Mouse (Mus musculus) heart, embryonic 12.5 days (tissue): ENCODE data around the gene Krtap9-5. TPM values are rescaled to one million over a fixed set of nuclear protein-coding genes. Genes with fewer than 3 reads are reported as not detected.

Experiments
- ATAC-seq: fragments of 200-750 bp; cut with Nextera tagmentation; 2 replicates; pipeline ENCODE4 v1.8.0; 2017; ENCODE audit warnings: moderate TSS enrichment, moderate library complexity; ENCODE audit not compliant: insufficient number of reproducible peaks, low FRiP score
- H3K27ac ChIP-seq: fragments of 300-500 bp; sonication (generic); 2 replicates; pipeline ENCODE4 v1.5.1; 2016; ENCODE audit warnings: mild to moderate bottlenecking, moderate library complexity; ENCODE audit not compliant: poor library complexity, severe bottlenecking
- H3K27me3 ChIP-seq: fragments of 300-500 bp; sonication (generic); replicated peaks from 2 replicates; pipeline ENCODE4 v1.6.1; 2016; ENCODE audit warnings: mild to moderate bottlenecking, moderate library complexity
- H3K36me3 ChIP-seq: fragments of 300-500 bp; sonication (generic); 2 replicates; pipeline ENCODE4 v1.6.1; 2016; ENCODE audit warnings: mild to moderate bottlenecking, moderate library complexity
- H3K4me1 ChIP-seq: fragments of 300-500 bp; sonication (generic); replicated peaks from 2 replicates; pipeline ENCODE4 v1.6.1; 2016; ENCODE audit warnings: mild to moderate bottlenecking
- H3K4me2 ChIP-seq: fragments of 300-500 bp; sonication (generic); 2 replicates; pipeline ENCODE4 v1.6.1; 2016; ENCODE audit warnings: mild to moderate bottlenecking, moderate library complexity
- H3K4me3 ChIP-seq: fragments of 300-500 bp; sonication (generic); 2 replicates; pipeline ENCODE4 v1.5.1; 2016; ENCODE audit warnings: mild to moderate bottlenecking
- H3K9ac ChIP-seq: fragments of 300-500 bp; sonication (generic); 2 replicates; pipeline ENCODE4 v1.6.1; 2016; ENCODE audit warnings: mild to moderate bottlenecking, moderate library complexity
- H3K9me3 ChIP-seq: fragments of 300-500 bp; sonication (generic); replicated peaks from 2 replicates; pipeline ENCODE4 v1.6.1; 2016; ENCODE audit warnings: mild to moderate bottlenecking, moderate library complexity
- WGBS: fragments of 180-500 bp; shearing (Covaris S2); methylation state at CpG from one replicate; pipeline ENCODE4 v1.1.7; 2016; 5-methylcytosine and 5-hydroxymethylcytosine counted together
- polyA plus RNA-seq: library from polyadenylated mRNA; unstranded; fragments of >200 nt; fragmentation: Nextera tagmentation; extraction: Ambion mirVana; gene quantifications from 2 replicates; pipeline ENCODE4 v1.2.1, GENCODE M21; 2016

Gene Krtap9-5
- polyA plus RNA-seq, 1 experiment from 2014 or later: not detected

GRCm38 (mm10) chr11:99986180-99986647, 37.9 kb downstream of the Krtap9-5 start, which contains the start of gene Krtap16-1:
Gene Krtap16-1, minus strand, starts transcription at chr11:99986597.
- no peak within 1 kb of the TSS for H3K9ac ChIP-seq
- no peak within 1 kb of the TSS for H3K27ac ChIP-seq
- H3K36me3 ChIP-seq: no peaks in the 10 kb centered on the region
- H3K4me3 ChIP-seq: no peak within 1 kb of the TSS
- H3K4me2 ChIP-seq: no peak within 1 kb of the TSS
- ATAC-seq: no peak
- H3K9me3 ChIP-seq: no peaks in the 10 kb centered on the region
- H3K4me1 ChIP-seq: no peaks in the 10 kb centered on the region
- H3K27me3 ChIP-seq: peaks cover 26% of the 10 kb centered on the region; the same call in 1 of the 2 replicates
- WGBS: 74% methylated on average over 8 of the region's 8 CpGs

DNA sequence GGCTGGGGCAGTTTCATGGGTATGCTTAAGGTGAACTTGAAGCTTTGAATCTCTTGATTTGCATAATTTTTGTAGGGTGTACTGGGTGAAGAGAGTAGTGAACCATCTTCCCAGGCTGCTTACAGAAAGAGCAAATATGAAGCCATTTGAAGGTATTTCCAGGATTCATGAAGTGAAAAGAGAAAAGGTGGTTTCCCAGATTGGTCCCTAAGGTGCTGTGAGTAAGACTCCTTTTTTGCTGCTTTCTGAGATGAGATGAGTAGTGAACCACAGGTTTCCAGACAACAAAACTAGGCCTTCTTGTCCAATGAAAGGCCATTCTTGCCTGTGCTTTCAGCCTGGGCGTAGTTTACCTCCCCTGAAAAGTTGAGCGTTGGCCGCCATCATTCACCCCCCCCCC, 40.3 kb downstream of the Krtap9-5 start:
- Histone ChIP-seq H3K27ac (no peak overlapping the region), H3K4me1 (0 out of 2 replicates have a peak, but pooled peaks cover under 1% of the 10 kb centered on the region), H3K4me2 (no peak overlapping the region), H3K9me3 (no peaks in the 10 kb centered on the region), H3K27me3 (peaks cover 40% of the 10 kb centered on the region), H3K36me3 (no peaks in the 10 kb centered on the region), H3K9ac (no peak overlapping the region), H3K4me3 (no peak overlapping the region)
- 85% methylated on average over 3 of the region's 3 CpGs for WGBS
- no peak for ATAC-seq

DNA sequence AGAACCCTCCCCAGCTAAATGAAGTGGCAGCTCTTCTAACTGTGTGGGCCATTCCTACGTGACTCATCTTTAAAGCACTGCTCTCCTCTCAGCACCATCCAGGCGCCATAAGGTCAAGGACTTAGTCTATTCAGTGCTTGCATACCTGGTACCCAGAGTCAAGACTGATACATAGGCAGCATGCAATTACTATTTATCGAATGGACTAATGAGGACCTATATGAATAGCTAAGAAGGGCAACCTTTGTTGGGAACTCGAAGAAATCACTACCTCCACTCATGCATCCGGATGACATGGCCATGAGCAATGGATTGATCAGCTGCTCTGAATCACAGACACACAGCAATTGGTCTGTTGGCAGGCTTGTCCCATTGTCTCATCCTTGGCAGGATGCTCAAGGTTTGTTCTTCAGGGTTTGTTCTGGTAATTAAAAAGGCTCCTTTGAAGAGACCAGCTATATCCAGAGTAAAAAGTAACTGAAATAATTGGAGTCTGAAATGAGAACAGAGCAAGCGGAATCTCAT, 41.7 kb downstream of the Krtap9-5 start:
- peaks cover 41% of the 10 kb centered on the region for H3K27me3 ChIP-seq
- H3K9ac ChIP-seq: no peak overlapping the region
- H3K4me1 ChIP-seq: 0 out of 2 replicates have a peak, but pooled peaks cover 3% of the 10 kb centered on the region
- H3K36me3 ChIP-seq: no peaks in the 10 kb centered on the region
- no peaks in the 10 kb centered on the region for H3K9me3 ChIP-seq
- ATAC-seq: no peak
- no peak overlapping the region for H3K4me2 ChIP-seq
- H3K27ac ChIP-seq: no peak overlapping the region
- no peak overlapping the region for H3K4me3 ChIP-seq
- WGBS: 66% methylated on average over 6 of the region's 6 CpGs

GRCm38 (mm10) chr11:99990571-99990970, 42.3 kb downstream of the Krtap9-5 start:
- Histone ChIP-seq H3K4me2 (no peak overlapping the region), H3K27me3 (peaks cover 42% of the 10 kb centered on the region), H3K4me3 (no peak overlapping the region), H3K4me1 (0 out of 2 replicates have a peak, but pooled peaks cover 3% of the 10 kb centered on the region), H3K36me3 (no peaks in the 10 kb centered on the region), H3K9me3 (no peaks in the 10 kb centered on the region), H3K27ac (no peak overlapping the region), H3K9ac (no peak overlapping the region)
- no peak for ATAC-seq
- WGBS: 77% methylated on average over 3 of the region's 3 CpGs

DNA sequence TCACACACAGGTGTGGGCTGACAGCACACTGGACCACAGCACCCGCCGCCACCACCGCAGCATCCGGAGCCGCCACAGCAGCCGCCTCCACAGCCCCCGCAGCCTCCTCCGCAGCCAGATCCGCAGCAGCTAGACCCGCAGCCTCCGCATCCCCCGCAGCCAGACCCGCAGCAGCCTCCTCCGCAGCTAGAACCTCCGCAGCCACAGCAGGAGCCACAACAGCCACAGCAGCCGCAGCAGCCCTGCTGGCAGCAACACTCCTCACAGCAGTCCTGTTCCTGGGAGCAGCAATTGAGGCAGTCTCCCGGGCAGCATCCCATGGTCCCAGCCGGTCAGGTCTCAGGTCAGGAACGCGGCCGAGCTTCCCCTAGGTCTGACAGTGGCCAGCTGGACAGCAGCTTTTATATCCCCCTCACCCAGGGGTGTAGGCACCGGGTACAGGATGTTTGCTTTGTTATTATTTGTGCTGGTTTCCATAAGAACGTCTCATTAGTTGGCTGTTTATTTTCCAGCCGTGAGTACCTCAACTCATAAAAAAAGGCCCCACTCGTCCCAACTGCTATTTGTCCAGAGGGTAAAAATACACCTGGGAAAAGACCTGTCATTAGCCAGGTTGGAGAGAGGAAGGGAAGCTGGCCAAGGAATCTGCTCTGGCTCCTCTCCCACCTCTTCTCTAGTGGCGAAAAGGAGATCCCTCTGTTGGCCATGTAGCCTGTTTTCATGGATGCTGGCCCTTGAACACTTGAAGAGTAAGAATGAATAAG, 45.5 kb downstream of the Krtap9-5 start, which contains the start of gene Krtap17-1:
Gene Krtap17-1, minus strand, starts transcription at position 375 of the 764 bp plus-strand sequence.
- peak within 1 kb of the TSS; percentile 33; the same call in 1 of the 2 replicates for H3K4me2 ChIP-seq
- H3K4me3 ChIP-seq: no peak within 1 kb of the TSS
- H3K27me3 ChIP-seq: peaks cover 36% of the 10 kb centered on the region
- no peak for ATAC-seq
- no peaks in the 10 kb centered on the region for H3K36me3 ChIP-seq
- H3K9me3 ChIP-seq: no peaks in the 10 kb centered on the region
- H3K27ac ChIP-seq: no peak within 1 kb of the TSS
- H3K4me1 ChIP-seq: 0 out of 2 replicates have a peak, but pooled peaks cover 3% of the 10 kb centered on the region
- WGBS: 22% methylated on average over 26 of the region's 26 CpGs
- no peak within 1 kb of the TSS for H3K9ac ChIP-seq

DNA sequence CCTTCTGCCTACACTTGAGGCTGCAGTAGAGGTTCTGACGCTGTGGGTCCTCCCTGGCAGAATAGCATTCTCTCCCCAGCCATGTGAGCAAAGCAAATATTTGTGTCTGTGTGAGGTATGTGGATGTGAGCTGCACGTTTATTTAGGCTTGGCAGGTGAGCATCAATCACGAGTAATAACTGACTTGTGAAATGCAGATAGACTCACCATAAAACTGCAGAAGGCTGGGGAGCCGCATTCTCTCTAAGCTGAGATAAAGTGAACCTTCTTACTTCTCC, 46.0 kb downstream of the Krtap9-5 start:
- no peaks in the 10 kb centered on the region for H3K36me3 ChIP-seq
- no peak overlapping the region for H3K4me2 ChIP-seq
- H3K9me3 ChIP-seq: no peaks in the 10 kb centered on the region
- H3K9ac ChIP-seq: no peak overlapping the region
- H3K4me3 ChIP-seq: no peak overlapping the region
- WGBS: 63% methylated on average over 4 of the region's 4 CpGs
- ATAC-seq: no peak
- H3K27me3 ChIP-seq: peaks cover 36% of the 10 kb centered on the region
- H3K27ac ChIP-seq: no peak overlapping the region
- 0 out of 2 replicates have a peak, but pooled peaks cover 3% of the 10 kb centered on the region for H3K4me1 ChIP-seq

- H3K27ac ChIP-seq: no peak overlapping the region
- no peak overlapping the region for H3K9ac ChIP-seq
- H3K4me3 ChIP-seq: no peak overlapping the region
- ATAC-seq: no peak
- peaks cover 7% of the 10 kb centered on the region for H3K9me3 ChIP-seq
- peaks cover 17% of the 10 kb centered on the region for H3K27me3 ChIP-seq
- H3K36me3 ChIP-seq: no peaks in the 10 kb centered on the region
- H3K4me2 ChIP-seq: no peak overlapping the region
- WGBS: 83% methylated on average over 7 of the region's 7 CpGs
- H3K4me1 ChIP-seq: no peaks in the 10 kb centered on the region
Measured at GRCm38 (mm10) chr11:99999091-99999490, 50.8 kb downstream of the Krtap9-5 start.

Other genes starting within 250 kb of the Krtap9-5 start
- gene Gm14180, start 214.2 kb upstream of the Krtap9-5 start, polyA plus RNA-seq: not detected in 2 replicates
- gene Gm11595, start 175.6 kb upstream of the Krtap9-5 start, polyA plus RNA-seq: not detected in 2 replicates
- not detected in 2 replicates for gene Krtap4-8, start 167.8 kb upstream of the Krtap9-5 start, polyA plus RNA-seq
- gene Krtap4-9, start 163.3 kb upstream of the Krtap9-5 start, polyA plus RNA-seq: not detected in 2 replicates
- not detected in 2 replicates for gene Gm11596, start 155.0 kb upstream of the Krtap9-5 start, polyA plus RNA-seq
- gene Gm11569, start 149.5 kb upstream of the Krtap9-5 start, polyA plus RNA-seq: not detected in 2 replicates
- not detected in 2 replicates for gene Gm11554, start 144.0 kb upstream of the Krtap9-5 start, polyA plus RNA-seq
- gene Krtap4-13, start 138.6 kb upstream of the Krtap9-5 start, polyA plus RNA-seq: not detected in 2 replicates
- gene Gm11564, start 132.8 kb upstream of the Krtap9-5 start, polyA plus RNA-seq: not detected in 2 replicates
- gene 2300003K06Rik, start 110.4 kb upstream of the Krtap9-5 start, polyA plus RNA-seq: not detected in 2 replicates
- not detected in 2 replicates for gene Krtap4-16, start 96.9 kb upstream of the Krtap9-5 start, polyA plus RNA-seq
- not detected in 2 replicates for gene Gm11568, start 90.6 kb upstream of the Krtap9-5 start, polyA plus RNA-seq
- not detected in 2 replicates for gene Gm11559, start 84.0 kb upstream of the Krtap9-5 start, polyA plus RNA-seq
- gene Krtap9-1, start 75.1 kb upstream of the Krtap9-5 start, polyA plus RNA-seq: not detected in 2 replicates
- gene Gm11567, start 69.3 kb upstream of the Krtap9-5 start, polyA plus RNA-seq: not detected in 2 replicates
- gene Krtap31-1, start 40.6 kb upstream of the Krtap9-5 start, polyA plus RNA-seq: not detected in 2 replicates
- not detected in 2 replicates for gene Gm11565, start 33.7 kb upstream of the Krtap9-5 start, polyA plus RNA-seq
- not detected in 2 replicates for gene Krtap31-2, start 12.2 kb upstream of the Krtap9-5 start, polyA plus RNA-seq
- gene Krtap29-1, start 30.6 kb downstream of the Krtap9-5 start, polyA plus RNA-seq: not detected in 2 replicates
- not detected in 2 replicates for gene Krtap16-1, start 38.1 kb downstream of the Krtap9-5 start, polyA plus RNA-seq
- not detected in 2 replicates for gene Krtap17-1, start 45.5 kb downstream of the Krtap9-5 start, polyA plus RNA-seq
- not detected in 2 replicates for gene Krt33a, start 67.7 kb downstream of the Krtap9-5 start, polyA plus RNA-seq
- not detected in 2 replicates for gene Krt33b, start 81.4 kb downstream of the Krtap9-5 start, polyA plus RNA-seq
- not detected in 2 replicates for gene Krt34, start 93.1 kb downstream of the Krtap9-5 start, polyA plus RNA-seq
- not detected in 2 replicates for gene Krt31, start 102.1 kb downstream of the Krtap9-5 start, polyA plus RNA-seq
- not detected in 2 replicates for gene Krt32, start 139.8 kb downstream of the Krtap9-5 start, polyA plus RNA-seq
- gene Krt35, start 147.8 kb downstream of the Krtap9-5 start, polyA plus RNA-seq: not detected in 2 replicates
- not detected in 2 replicates for gene Krt36, start 157.2 kb downstream of the Krtap9-5 start, polyA plus RNA-seq
- 0.14 and 0.20 TPM in 2 replicates for gene Krt13, start 173.1 kb downstream of the Krtap9-5 start, polyA plus RNA-seq
- gene Krt15, start 187.5 kb downstream of the Krtap9-5 start, polyA plus RNA-seq: 0.58 and 0.69 TPM in 2 replicates
- 86.8 and 88.0 TPM in 2 replicates for gene Krt19, start 200.2 kb downstream of the Krtap9-5 start, polyA plus RNA-seq
- gene Krt9, start 244.8 kb downstream of the Krtap9-5 start, polyA plus RNA-seq: not detected in 2 replicates